Mouse (Mus musculus): Measurements from ENCODE around the gene Nufip2. TPM values are rescaled to one million over a fixed set of nuclear protein-coding genes. Genes with fewer than 3 reads are reported as not detected.

The Nufip2 gene
- total and polyA plus RNA-seq, 2 experiments from 2014 or later: 3.0 to 52.0 TPM

DNA sequence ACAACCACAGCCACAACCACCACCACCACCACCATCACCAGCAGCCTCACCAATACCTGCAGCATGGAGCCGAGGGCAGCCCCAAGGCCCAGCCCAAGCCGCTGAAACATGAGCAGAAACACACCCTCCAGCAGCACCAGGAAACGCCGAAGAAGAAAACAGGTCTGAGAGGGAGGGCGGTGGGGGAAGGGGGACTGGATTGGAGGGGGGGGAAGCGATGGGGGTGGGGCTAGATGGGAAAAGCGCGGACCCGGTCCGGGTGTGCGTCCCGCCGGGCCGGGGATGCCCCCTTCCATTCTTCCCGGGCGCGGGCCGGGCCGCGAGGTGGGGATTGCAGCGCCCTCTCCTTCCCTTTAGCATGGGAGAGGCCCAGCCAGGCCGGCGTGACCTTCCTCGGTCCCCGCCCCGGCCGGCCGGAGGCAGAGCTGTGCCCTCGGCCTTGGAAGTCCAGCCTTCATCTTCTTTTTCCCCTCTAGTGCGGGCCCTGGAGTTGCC is 438 bp downstream of the Nufip2 start:
- no peak for DNase-seq
- 3% methylated on average over 23 of the region's 30 CpGs for WGBS
- H3K4me1 ChIP-seq (ENCODE audit: insufficient read depth): 0 out of 2 replicates have a peak, but pooled peaks cover 6% of the 10 kb centered on the region
- peaks cover 3% of the 10 kb centered on the region; the same call in 1 of the 2 replicates for H3K36me3 ChIP-seq (ENCODE audit: insufficient read depth)
- peak overlapping the region; percentile 97 for H3K27ac ChIP-seq (ENCODE audit: low read depth, low read length)
- H3K9ac ChIP-seq: peak overlapping the region; percentile 88
- H3K4me2 ChIP-seq (ENCODE audit: low read depth): peak overlapping the region; percentile 60
- 0 out of 2 replicates have a peak, but pooled peaks have one; percentile 3 for TF ChIP-seq CTCF (IDR thresholded peaks at IDR 0.05; ENCODE audit: low read depth)
- no peaks in the 10 kb centered on the region for H3K9me3 ChIP-seq (ENCODE audit: low read length)
- no peaks in the 10 kb centered on the region for H3K27me3 ChIP-seq (ENCODE audit: insufficient read depth, low read length)
- peak overlapping the region; percentile 91 for H3K4me3 ChIP-seq (ENCODE audit: low read depth, low read length)
- ATAC-seq: peak; percentile 30

DNA sequence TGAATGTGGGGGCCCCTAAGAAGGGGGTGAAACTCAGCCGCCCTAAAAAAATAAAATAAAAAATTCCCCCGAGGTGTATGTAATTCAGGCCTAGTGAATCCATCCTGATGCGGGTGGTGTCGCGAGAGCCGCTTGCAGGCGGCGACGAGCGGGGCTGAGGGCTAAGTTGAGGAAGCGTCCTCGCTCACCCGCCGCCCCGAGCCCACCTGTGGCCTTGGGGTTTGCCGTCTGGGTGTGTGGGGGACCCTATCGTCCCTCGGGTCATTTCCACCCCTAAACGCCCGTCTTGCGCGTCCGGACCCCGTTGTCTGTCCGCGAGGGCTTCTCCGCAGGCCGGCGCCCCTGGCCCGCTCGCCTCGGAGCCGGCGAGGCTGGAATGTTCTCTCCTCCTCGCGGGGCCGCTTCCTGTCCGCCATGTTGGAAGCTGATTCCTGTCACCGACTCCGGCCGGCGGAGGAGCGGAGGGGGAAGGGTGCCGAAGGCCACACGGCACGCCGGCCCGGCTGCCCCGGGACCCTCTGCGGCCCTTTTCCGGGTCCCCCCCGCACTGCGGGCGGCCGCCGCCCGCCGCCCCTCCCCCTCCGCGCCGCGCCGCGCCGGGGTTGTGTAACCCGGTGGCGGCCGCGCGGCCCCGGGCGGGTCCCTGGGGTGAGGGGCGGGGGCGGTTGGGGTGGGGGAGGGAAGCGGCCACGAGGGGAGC is 1.0 kb downstream of the Nufip2 start:
- no peak for ATAC-seq
- H3K9me3 ChIP-seq (ENCODE audit: low read length): no peaks in the 10 kb centered on the region
- H3K27me3 ChIP-seq (ENCODE audit: insufficient read depth, low read length): no peaks in the 10 kb centered on the region
- no peak for TF ChIP-seq CTCF (IDR thresholded peaks at IDR 0.05; ENCODE audit: low read depth)
- H3K9ac ChIP-seq: peak overlapping the region; percentile 88
- H3K36me3 ChIP-seq (ENCODE audit: insufficient read depth): peaks cover 9% of the 10 kb centered on the region; the same call in 1 of the 2 replicates
- peak; percentile 62 for DNase-seq
- peak overlapping the region; percentile 60 for H3K4me2 ChIP-seq (ENCODE audit: low read depth)
- 5% methylated on average over 47 of the region's 76 CpGs for WGBS
- peak overlapping the region; percentile 91 for H3K4me3 ChIP-seq (ENCODE audit: low read depth, low read length)
- 0 out of 2 replicates have a peak, but pooled peaks cover 6% of the 10 kb centered on the region for H3K4me1 ChIP-seq (ENCODE audit: insufficient read depth)
- peak overlapping the region; percentile 97 for H3K27ac ChIP-seq (ENCODE audit: low read depth, low read length)

DNA sequence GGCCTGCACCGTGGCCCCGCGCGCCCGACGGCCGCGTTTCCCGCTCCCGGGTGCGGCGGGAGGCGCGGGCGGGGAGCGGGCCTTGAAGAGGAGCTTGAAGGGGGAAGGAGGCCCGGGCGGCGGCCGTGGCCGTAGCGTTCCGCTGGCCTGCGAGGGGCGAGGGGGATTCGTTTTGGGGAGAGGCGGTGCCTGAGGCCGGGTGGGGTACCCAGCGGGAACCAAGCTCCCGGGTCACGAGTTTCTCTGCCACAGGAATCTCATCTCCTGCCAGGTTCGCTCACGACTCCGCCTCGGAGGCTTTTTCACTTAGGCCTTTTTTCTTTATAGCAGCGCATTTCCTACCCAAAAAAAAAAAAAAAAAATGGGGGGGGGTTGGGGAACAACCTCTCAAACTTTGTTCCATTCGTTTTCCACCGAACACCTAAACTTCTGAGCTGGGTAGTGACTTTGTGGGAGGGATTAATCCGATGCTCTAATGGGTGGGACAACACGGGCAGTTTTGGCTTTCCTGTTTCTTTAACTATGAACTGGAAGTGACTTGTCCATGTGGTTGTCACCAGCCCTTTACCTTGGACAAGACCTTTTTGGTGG is 1.7 kb downstream of the Nufip2 start:
- 6% methylated on average over 38 of the region's 40 CpGs for WGBS
- H3K9ac ChIP-seq: peak overlapping the region; percentile 88
- no peak for TF ChIP-seq CTCF (IDR thresholded peaks at IDR 0.05; ENCODE audit: low read depth)
- H3K27me3 ChIP-seq (ENCODE audit: insufficient read depth, low read length): no peaks in the 10 kb centered on the region
- H3K9me3 ChIP-seq (ENCODE audit: low read length): no peaks in the 10 kb centered on the region
- ATAC-seq (no peak), DNase-seq (peak; percentile 53)
- H3K36me3 ChIP-seq (ENCODE audit: insufficient read depth): peaks cover 15% of the 10 kb centered on the region
- peak overlapping the region; percentile 60 for H3K4me2 ChIP-seq (ENCODE audit: low read depth)
- H3K4me3 ChIP-seq (ENCODE audit: low read depth, low read length): peak overlapping the region; percentile 91
- peak overlapping the region; percentile 97 for H3K27ac ChIP-seq (ENCODE audit: low read depth, low read length)
- H3K4me1 ChIP-seq (ENCODE audit: insufficient read depth): 0 out of 2 replicates have a peak, but pooled peaks cover 6% of the 10 kb centered on the region

DNA sequence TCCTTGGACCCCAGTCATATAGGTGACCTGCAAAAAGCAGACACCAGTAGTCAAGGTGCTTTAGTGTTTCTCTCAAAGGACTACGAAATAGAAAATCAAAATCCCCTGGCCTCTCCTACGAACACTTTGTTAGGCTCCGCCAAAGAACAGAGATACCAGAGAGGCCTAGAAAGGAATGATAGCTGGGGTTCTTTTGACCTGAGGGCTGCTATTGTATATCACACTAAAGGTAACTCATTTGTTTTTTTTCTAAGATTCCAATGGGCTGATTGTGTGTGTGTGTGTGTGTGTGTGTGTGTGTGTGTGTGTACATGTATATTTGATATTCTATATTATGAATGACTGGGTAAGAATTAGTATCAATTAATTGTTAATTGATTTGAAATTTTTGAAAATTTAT is 7.1 kb downstream of the Nufip2 start:
- TF ChIP-seq CTCF (IDR thresholded peaks at IDR 0.05; ENCODE audit: low read depth): no peak
- Histone ChIP-seq H3K9ac (no peak overlapping the region), H3K9me3 (ENCODE audit: low read length) (0 out of 2 replicates have a peak, but pooled peaks cover 3% of the 10 kb centered on the region), H3K27me3 (ENCODE audit: insufficient read depth, low read length) (no peaks in the 10 kb centered on the region), H3K36me3 (ENCODE audit: insufficient read depth) (peaks cover 33% of the 10 kb centered on the region), H3K4me2 (ENCODE audit: low read depth) (no peak overlapping the region), H3K4me3 (ENCODE audit: low read depth, low read length) (no peak overlapping the region), H3K4me1 (ENCODE audit: insufficient read depth) (0 out of 2 replicates have a peak, but pooled peaks cover 6% of the 10 kb centered on the region), H3K27ac (ENCODE audit: low read depth, low read length) (no peak overlapping the region)
- DNase-seq (no peak), ATAC-seq (no peak)
- 91% methylated on average over 3 of the region's 3 CpGs for WGBS

DNA sequence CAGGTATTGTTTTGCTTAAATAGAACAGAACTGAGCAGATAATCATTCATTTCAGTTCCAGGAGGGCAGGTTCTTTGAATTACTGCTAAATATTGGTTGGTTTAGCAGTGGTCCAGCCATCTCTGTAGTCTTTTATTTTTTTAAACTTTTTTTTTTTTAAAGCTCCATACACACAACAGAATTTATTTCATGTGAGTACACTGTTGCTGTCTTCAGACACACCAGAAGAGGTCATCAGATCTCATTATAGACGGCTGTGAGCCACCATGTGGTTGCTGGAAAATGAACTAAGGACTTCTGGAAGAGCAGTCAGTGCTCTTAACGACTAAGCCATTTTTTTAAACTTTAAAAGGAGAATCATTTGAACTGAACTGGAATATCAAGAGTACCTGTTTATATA is 11.3 kb downstream of the Nufip2 start:
- Histone ChIP-seq H3K27ac (ENCODE audit: low read depth, low read length) (no peak overlapping the region), H3K9ac (no peak overlapping the region), H3K36me3 (ENCODE audit: insufficient read depth) (peaks cover 22% of the 10 kb centered on the region), H3K4me2 (ENCODE audit: low read depth) (no peak overlapping the region), H3K9me3 (ENCODE audit: low read length) (0 out of 2 replicates have a peak, but pooled peaks cover 3% of the 10 kb centered on the region), H3K27me3 (ENCODE audit: insufficient read depth, low read length) (no peaks in the 10 kb centered on the region), H3K4me3 (ENCODE audit: low read depth, low read length) (no peak overlapping the region), H3K4me1 (ENCODE audit: insufficient read depth) (no peaks in the 10 kb centered on the region)
- no peak for TF ChIP-seq CTCF (IDR thresholded peaks at IDR 0.05; ENCODE audit: low read depth)
- WGBS: 51% methylated on average over 2 of the region's 2 CpGs
- no peak for ATAC-seq
- DNase-seq: no peak

DNA sequence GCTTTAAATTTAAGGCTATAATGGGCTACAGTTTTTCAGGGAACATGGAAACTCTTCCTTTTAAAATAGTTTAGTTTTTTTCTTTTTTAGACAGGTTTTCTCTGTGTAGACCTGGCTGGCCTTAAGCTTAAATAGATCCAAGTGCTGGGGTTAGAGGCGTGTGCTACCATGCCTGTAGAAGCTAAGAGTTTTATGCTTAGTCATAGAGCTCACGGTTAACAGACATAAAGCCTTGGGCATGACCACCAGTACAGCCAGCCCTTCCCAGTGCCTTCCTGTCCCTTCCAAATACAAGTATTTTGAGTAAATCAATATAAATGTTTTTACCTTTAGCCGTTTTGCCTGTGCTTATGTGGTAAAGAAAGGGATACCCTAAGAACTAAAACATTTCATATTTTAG is 20.0 kb downstream of the Nufip2 start:
- Histone ChIP-seq H3K36me3 (ENCODE audit: insufficient read depth) (no peaks in the 10 kb centered on the region), H3K9me3 (ENCODE audit: low read length) (no peaks in the 10 kb centered on the region), H3K4me2 (ENCODE audit: low read depth) (no peak overlapping the region), H3K4me3 (ENCODE audit: low read depth, low read length) (no peak overlapping the region), H3K4me1 (ENCODE audit: insufficient read depth) (no peaks in the 10 kb centered on the region), H3K9ac (no peak overlapping the region), H3K27ac (ENCODE audit: low read depth, low read length) (no peak overlapping the region), H3K27me3 (ENCODE audit: insufficient read depth, low read length) (no peaks in the 10 kb centered on the region)
- no peak for TF ChIP-seq CTCF (IDR thresholded peaks at IDR 0.05; ENCODE audit: low read depth)
- DNase-seq: no peak
- 92% methylated on average over 3 of the region's 3 CpGs for WGBS
- ATAC-seq: no peak

DNA sequence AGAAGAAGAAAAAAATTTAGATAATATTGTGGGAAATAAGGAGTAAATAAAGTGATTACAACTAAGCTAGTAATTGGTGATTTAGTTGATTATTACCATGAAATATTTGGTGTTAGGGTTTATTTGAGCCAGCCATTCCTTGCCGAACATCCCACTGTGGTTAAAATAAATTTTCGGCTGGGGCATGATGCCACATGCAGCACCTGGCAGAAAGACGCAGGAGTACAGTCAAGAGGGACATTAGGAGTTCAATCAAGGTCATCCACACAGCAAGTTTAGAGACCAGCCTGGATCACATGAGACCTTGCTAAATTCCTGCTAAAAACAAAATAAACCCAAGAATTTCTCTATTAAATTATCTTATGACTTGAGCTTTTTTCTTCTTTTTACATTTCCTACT is 23.1 kb downstream of the Nufip2 start:
- Histone ChIP-seq H3K4me3 (ENCODE audit: low read depth, low read length) (no peak overlapping the region), H3K4me2 (ENCODE audit: low read depth) (no peak overlapping the region)
- no peak for TF ChIP-seq CTCF (IDR thresholded peaks at IDR 0.05; ENCODE audit: low read depth)

More for the DNA sequence above, 23.1 kb downstream of the Nufip2 start:
- Histone ChIP-seq H3K9me3 (ENCODE audit: low read length) (no peaks in the 10 kb centered on the region), H3K36me3 (ENCODE audit: insufficient read depth) (no peaks in the 10 kb centered on the region), H3K27ac (ENCODE audit: low read depth, low read length) (no peak overlapping the region), H3K27me3 (ENCODE audit: insufficient read depth, low read length) (no peaks in the 10 kb centered on the region), H3K4me1 (ENCODE audit: insufficient read depth) (no peaks in the 10 kb centered on the region), H3K9ac (no peak overlapping the region)
- no peak for ATAC-seq
- no peak for DNase-seq
- 77% methylated on average over 3 of the region's 3 CpGs for WGBS
